Mouse (Mus musculus) heart, adult 8-10 months (tissue): ENCODE measurements around the gene Kat8. TPM values are rescaled to one million over a fixed set of nuclear protein-coding genes. Genes with fewer than 3 reads are reported as not detected.

Source experiments
- total RNA-seq, 4 experiments: library from RNA; stranded (reverse); gene quantifications; 2 replicates each; pipeline ENCODE4 v1.2.4; 2022

The Kat8 gene
- total RNA-seq, 4 experiments from 2014 or later: 13.6 to 16.8 (median 15.3) TPM

Other genes starting within 250 kb of the Kat8 start
- gene Bcl7c, start 203.6 kb upstream of the Kat8 start, total RNA-seq: 10 to 100 TPM; 37.6 to 44.6 (median 41.4) TPM
- 10 to 100 TPM in 3 of 4 experiments, 1 to 10 TPM in 1; 9.4 to 12.3 (median 10.2) TPM for gene Ctf1, start 199.8 kb upstream of the Kat8 start, total RNA-seq
- gene Ctf2, start 180.3 kb upstream of the Kat8 start, total RNA-seq: not detected
- gene Fbxl19, start 168.0 kb upstream of the Kat8 start, total RNA-seq: 1 to 10 TPM; 1.9 to 4.9 (median 3.2) TPM
- gene Orai3, start 142.7 kb upstream of the Kat8 start, total RNA-seq: 10 to 100 TPM; 20.0 to 26.6 (median 24.7) TPM
- gene Setd1a, start 135.8 kb upstream of the Kat8 start, total RNA-seq: 10 to 100 TPM; 15.4 to 23.1 (median 17.9) TPM
- 1 to 10 TPM; 1.9 to 3.3 (median 2.7) TPM for gene Gm49388, start 126.9 kb upstream of the Kat8 start, total RNA-seq
- 10 to 100 TPM; 11.8 to 14.5 (median 12.7) TPM for gene Hsd3b7, start 111.9 kb upstream of the Kat8 start, total RNA-seq
- 10 to 100 TPM; 61.9 to 68.0 (median 66.0) TPM for gene Stx4a, start 88.2 kb upstream of the Kat8 start, total RNA-seq
- gene Stx1b, start 88.0 kb upstream of the Kat8 start, total RNA-seq: under 1 TPM; 0.27 to 0.66 (median 0.51) TPM
- 10 to 100 TPM; 16.1 to 19.5 (median 17.9) TPM for gene Zfp646, start 36.3 kb upstream of the Kat8 start, total RNA-seq
- gene Zfp668, start 35.7 kb upstream of the Kat8 start, total RNA-seq: 1 to 10 TPM; 3.8 to 4.7 (median 4.3) TPM
- gene Prss53, start 21.5 kb upstream of the Kat8 start, total RNA-seq: 1 to 10 TPM in 1 of 4 experiments, under 1 TPM in 3; 0.29 to 1.6 (median 0.74) TPM
- gene Gm21974, start 17.1 kb upstream of the Kat8 start, total RNA-seq: under 1 TPM in 1 of 4 experiments, not detected in 3; 0.34 TPM
- gene Vkorc1, start 16.9 kb upstream of the Kat8 start, total RNA-seq: 10 to 100 TPM; 14.2 to 19.1 (median 17.3) TPM
- 100 to 1,000 TPM; 119 to 144 (median 142) TPM for gene Bckdk, start 8.4 kb upstream of the Kat8 start, total RNA-seq
- gene Prss8, start 17.6 kb downstream of the Kat8 start, total RNA-seq: not detected
- 10 to 100 TPM in 1 of 4 experiments, 1 to 10 TPM in 3; 8.7 to 10.4 (median 8.9) TPM for gene Prss36, start 34.2 kb downstream of the Kat8 start, total RNA-seq
- 100 to 1,000 TPM; 129 to 232 (median 187) TPM for gene Fus, start 54.9 kb downstream of the Kat8 start, total RNA-seq
- gene Pycard, start 81.4 kb downstream of the Kat8 start, total RNA-seq: 10 to 100 TPM in 1 of 4 experiments, 1 to 10 TPM in 3; 5.4 to 11.0 (median 7.9) TPM
- 100 to 1,000 TPM; 292 to 380 (median 338) TPM for gene Trim72, start 91.4 kb downstream of the Kat8 start, total RNA-seq
- 10 to 100 TPM in 1 of 4 experiments, 1 to 10 TPM in 3; 2.2 to 26.5 (median 3.1) TPM for gene Itgam, start 150.1 kb downstream of the Kat8 start, total RNA-seq
- under 1 TPM in 1 of 4 experiments, not detected in 3; 0.09 TPM for gene Gm49368, start 150.2 kb downstream of the Kat8 start, total RNA-seq
- under 1 TPM; 0.16 to 0.41 (median 0.27) TPM for gene Itgax, start 217.0 kb downstream of the Kat8 start, total RNA-seq
- gene Itgad, start 241.9 kb downstream of the Kat8 start, total RNA-seq: under 1 TPM in 1 of 4 experiments, not detected in 3; 0.09 TPM